Mouse (Mus musculus) cerebellum, adult 18-20 months (tissue): Measurements from ENCODE around the gene Gnb5.
A peak's percentile ranks its signal among the peaks of the same experiment; 100 is the strongest.

Source experiments
- DNase-seq, 2 experiments: peaks; one replicate each; pipeline ENCODE4 v3.0.0; 2021

Gnb5 gene

GRCm38 (mm10) chr9:75307015-75307414 is 927 bp downstream of the Gnb5 start:
- peak in 1 of 2 experiments; percentile 27 for DNase-seq

- peak in 1 of 2 experiments; percentile 32 for DNase-seq
Observed at GRCm38 (mm10) chr9:75308621-75309020, 2.5 kb downstream of the Gnb5 start.

- DNase-seq, result peak; percentile 91 to 94
Observed at GRCm38 (mm10) chr9:75312008-75312407, 5.9 kb downstream of the Gnb5 start.

GRCm38 (mm10) chr9:75313138-75313831 is 7.2 kb downstream of the Gnb5 start:
- no peak for DNase-seq

GRCm38 (mm10) chr9:75313832-75314516 is 7.9 kb downstream of the Gnb5 start:
- peak; percentile 93 for DNase-seq

GRCm38 (mm10) chr9:75314517-75315105 is 8.5 kb downstream of the Gnb5 start:
- no peak for DNase-seq

GRCm38 (mm10) chr9:75315238-75315637 is 9.2 kb downstream of the Gnb5 start:
- DNase-seq, result no peak

GRCm38 (mm10) chr9:75316771-75317170 is 10.7 kb downstream of the Gnb5 start:
- DNase-seq, result no peak

- no peak for DNase-seq
Observed at GRCm38 (mm10) chr9:75318196-75318595, 12.1 kb downstream of the Gnb5 start.

- DNase-seq, result peak; percentile 56 to 72
Observed at GRCm38 (mm10) chr9:75319365-75319764, 13.3 kb downstream of the Gnb5 start.

- DNase-seq, result peak; percentile 55 to 74
Observed at GRCm38 (mm10) chr9:75322099-75322885, 16.2 kb downstream of the Gnb5 start.

- no peak for DNase-seq
Observed at GRCm38 (mm10) chr9:75328047-75328446, 22.0 kb downstream of the Gnb5 start.

GRCm38 (mm10) chr9:75330821-75331220 is 24.7 kb downstream of the Gnb5 start:
- DNase-seq, result no peak

- DNase-seq, result no peak
Observed at GRCm38 (mm10) chr9:75334440-75334839, 28.4 kb downstream of the Gnb5 start.

GRCm38 (mm10) chr9:75338016-75338415 is 31.9 kb downstream of the Gnb5 start:
- no peak for DNase-seq

GRCm38 (mm10) chr9:75342433-75342832 is 36.3 kb downstream of the Gnb5 start:
- DNase-seq, result no peak

- no peak for DNase-seq
Observed at GRCm38 (mm10) chr9:75347458-75347857, 41.4 kb downstream of the Gnb5 start, which contains the start of gene Bcl2l10. Gene Bcl2l10 (plus strand): TSS chr9:75347758.

GRCm38 (mm10) chr9:75348066-75348465 is 42.0 kb downstream of the Gnb5 start:
- DNase-seq, result no peak

GRCm38 (mm10) chr9:75348641-75349040 is 42.6 kb downstream of the Gnb5 start:
- DNase-seq, result no peak

- DNase-seq, result no peak
Observed at GRCm38 (mm10) chr9:75353094-75353493, 47.0 kb downstream of the Gnb5 start.

GRCm38 (mm10) chr9:75355783-75356182 is 49.7 kb downstream of the Gnb5 start:
- DNase-seq, result no peak

- DNase-seq, result no peak
Observed at GRCm38 (mm10) chr9:75357087-75357654, 51.1 kb downstream of the Gnb5 start.

- DNase-seq, result peak; percentile 80 to 85
Observed at GRCm38 (mm10) chr9:75361699-75362098, 55.6 kb downstream of the Gnb5 start.
